Mouse (Mus musculus) MEL (cell line): ENCODE measurements around the gene Cip2a. TPM values are rescaled to one million over a fixed set of nuclear protein-coding genes. Genes with fewer than 3 reads are reported as not detected.

Experiments
- DNase-seq: peaks from one replicate; pipeline ENCODE4 v3.0.0; 2011; ENCODE audit warnings: low read depth, low spot score
- H3K27ac ChIP-seq: 2 replicates; pipeline ENCODE4 v1.5.1; 2012; ENCODE audit warnings: low read depth, mild to moderate bottlenecking, control low read depth, low read length, moderate library complexity; ENCODE audit not compliant: control insufficient read depth
- H3K27me3 ChIP-seq, 2 experiments: fragments of 150-350 bp in 1 of 2; sonication (generic) in 1 of 2; 2 replicates each; pipeline ENCODE4 v1.6.1; 2012; ENCODE audit warnings: low read length in 2 of 2, mild to moderate bottlenecking in 2 of 2, improper control_type of control experiment in 1 of 2, moderate library complexity in 1 of 2; ENCODE audit not compliant: insufficient read depth in 2 of 2, control insufficient read depth in 1 of 2
- H3K36me3 ChIP-seq, 2 experiments: 2 replicates each; pipeline ENCODE4 v1.6.1; 2012 to 2014; ENCODE audit warnings: low read length in 2 of 2, improper control_type of control experiment in 1 of 2, inconsistent platforms in 1 of 2, mild to moderate bottlenecking in 1 of 2; ENCODE audit not compliant: insufficient read depth in 2 of 2, control insufficient read depth in 1 of 2
- H3K4me1 ChIP-seq, 2 experiments: fragments of 150-350 bp in 1 of 2; sonication (generic) in 1 of 2; 2 replicates each; pipeline ENCODE4 v1.6.1; 2012; ENCODE audit warnings: low read length in 2 of 2, improper control_type of control experiment in 1 of 2, mild to moderate bottlenecking in 1 of 2; ENCODE audit not compliant: insufficient read depth in 2 of 2, control insufficient read depth in 1 of 2
- H3K4me3 ChIP-seq, 2 experiments: fragments of 150-350 bp in 1 of 2; sonication (generic) in 1 of 2; 2 replicates each; pipeline ENCODE4 v1.5.1; 2012; ENCODE audit warnings: low read depth in 2 of 2, low read length in 2 of 2, mild to moderate bottlenecking in 2 of 2, moderate library complexity in 2 of 2, control low read depth in 1 of 2, improper control_type of control experiment in 1 of 2; ENCODE audit not compliant: control insufficient read depth in 1 of 2, insufficient read depth in 1 of 2
- H3K79me2 ChIP-seq: 2 replicates; pipeline ENCODE4 v1.6.1; 2012; ENCODE audit warnings: mild to moderate bottlenecking, low read length, moderate library complexity; ENCODE audit not compliant: control insufficient read depth, poor library complexity, insufficient read depth
- H3K9ac ChIP-seq: 2 replicates; pipeline ENCODE4 v1.6.1; 2012; ENCODE audit warnings: low read depth, mild to moderate bottlenecking, control low read depth, low read length, moderate library complexity; ENCODE audit not compliant: control insufficient read depth, poor library complexity, severe bottlenecking
- H3K9me3 ChIP-seq: fragments of 150-350 bp; sonication (generic); replicated peaks from 2 replicates; pipeline ENCODE4 v1.6.1; 2012; ENCODE audit warnings: mild to moderate bottlenecking, low read length, improper control_type of control experiment, moderate library complexity; ENCODE audit not compliant: insufficient read depth
- CHD1 ChIP-seq: IDR thresholded peaks from 2 replicates; pipeline ENCODE4 v1.6.1; 2012; ENCODE audit warnings: low read depth, mild to moderate bottlenecking, inconsistent platforms, low read length, improper control_type of control experiment
- EP300 ChIP-seq, 2 experiments: IDR thresholded peaks; 2 replicates each; pipeline ENCODE4 v1.6.1; 2011; ENCODE audit warnings: improper control_type of control experiment in 2 of 2, low read length in 2 of 2, low read depth in 1 of 2, mild to moderate bottlenecking in 1 of 2
- KAT2A ChIP-seq: conservative IDR thresholded peaks from 2 replicates; pipeline ENCODE4 v1.6.1; 2012; ENCODE audit warnings: low read depth, low read length, improper control_type of control experiment, inconsistent platforms
- MAX ChIP-seq: IDR thresholded peaks from 2 replicates; pipeline ENCODE4 v1.6.1; 2011; ENCODE audit warnings: low read length, improper control_type of control experiment
- MAZ ChIP-seq: IDR thresholded peaks from 2 replicates; pipeline ENCODE4 v1.6.1; 2012; ENCODE audit warnings: low read depth, mild to moderate bottlenecking, inconsistent platforms, low read length, improper control_type of control experiment
- MXI1 ChIP-seq: IDR thresholded peaks from 2 replicates; pipeline ENCODE4 v1.6.1; 2011; ENCODE audit warnings: mild to moderate bottlenecking, low read depth, low read length, improper control_type of control experiment
- POLR2A ChIP-seq, 2 experiments: IDR thresholded peaks; 2 replicates each; pipeline ENCODE4 v1.6.1; 2011 to 2012; ENCODE audit warnings: low read length in 2 of 2, mild to moderate bottlenecking in 2 of 2, control low read depth in 1 of 2, improper control_type of control experiment in 1 of 2, low read depth in 1 of 2, moderate library complexity in 1 of 2; ENCODE audit not compliant: control insufficient read depth in 1 of 2, insufficient read depth in 1 of 2, poor library complexity in 1 of 2
- SIN3A ChIP-seq: IDR thresholded peaks from 2 replicates; pipeline ENCODE4 v1.6.1; 2012; ENCODE audit warnings: low read length, improper control_type of control experiment, inconsistent platforms
- TBP ChIP-seq: IDR thresholded peaks from 2 replicates; pipeline ENCODE4 v1.8.0; 2011; ENCODE audit warnings: low read depth, low read length, improper control_type of control experiment
- TCF12 ChIP-seq: IDR thresholded peaks from 2 replicates; pipeline ENCODE4 v1.6.1; 2014; ENCODE audit warnings: low read depth, mild to moderate bottlenecking, inconsistent platforms, low read length, improper control_type of control experiment, moderate library complexity
- USF1 ChIP-seq: IDR thresholded peaks from 2 replicates; pipeline ENCODE4 v1.6.1; 2014; ENCODE audit warnings: low read depth, mild to moderate bottlenecking, inconsistent platforms, low read length, improper control_type of control experiment, moderate library complexity
- ZC3H11A ChIP-seq: IDR thresholded peaks from 2 replicates; pipeline ENCODE4 v1.6.1; 2012; ENCODE audit warnings: low read depth, mild to moderate bottlenecking, inconsistent platforms, low read length, improper control_type of control experiment
- ZNF384 ChIP-seq: IDR thresholded peaks from 2 replicates; pipeline ENCODE4 v1.6.1; 2012; ENCODE audit warnings: low read depth, mild to moderate bottlenecking, inconsistent platforms, low read length, improper control_type of control experiment
- polyA plus RNA-seq, 2 experiments: library from polyadenylated mRNA; stranded (reverse) in 1 of 2; unstranded in 1 of 2; fragments of >175 nt in 1 of 2; fragments of >200 nt in 1 of 2; gene quantifications; 2 replicates each; pipeline versions ENCODE4 v1.2.1 to v1.2.4; 2012; ENCODE audit warnings: low replicate concordance in 2 of 2, low read depth in 1 of 2; ENCODE audit not compliant: insufficient read length in 2 of 2, insufficient read depth in 1 of 2, missing spikeins in 1 of 2
- total RNA-seq: library from RNA; depleted of rRNA; stranded (reverse); fragments of 300-350 nt; gene quantifications from 2 replicates; pipeline ENCODE4 v1.2.3, GENCODE M21; 2012

Gene Cip2a
- total and polyA plus RNA-seq, 3 experiments, result 22.4 to 52.6 TPM; not detected in 1

DNA sequence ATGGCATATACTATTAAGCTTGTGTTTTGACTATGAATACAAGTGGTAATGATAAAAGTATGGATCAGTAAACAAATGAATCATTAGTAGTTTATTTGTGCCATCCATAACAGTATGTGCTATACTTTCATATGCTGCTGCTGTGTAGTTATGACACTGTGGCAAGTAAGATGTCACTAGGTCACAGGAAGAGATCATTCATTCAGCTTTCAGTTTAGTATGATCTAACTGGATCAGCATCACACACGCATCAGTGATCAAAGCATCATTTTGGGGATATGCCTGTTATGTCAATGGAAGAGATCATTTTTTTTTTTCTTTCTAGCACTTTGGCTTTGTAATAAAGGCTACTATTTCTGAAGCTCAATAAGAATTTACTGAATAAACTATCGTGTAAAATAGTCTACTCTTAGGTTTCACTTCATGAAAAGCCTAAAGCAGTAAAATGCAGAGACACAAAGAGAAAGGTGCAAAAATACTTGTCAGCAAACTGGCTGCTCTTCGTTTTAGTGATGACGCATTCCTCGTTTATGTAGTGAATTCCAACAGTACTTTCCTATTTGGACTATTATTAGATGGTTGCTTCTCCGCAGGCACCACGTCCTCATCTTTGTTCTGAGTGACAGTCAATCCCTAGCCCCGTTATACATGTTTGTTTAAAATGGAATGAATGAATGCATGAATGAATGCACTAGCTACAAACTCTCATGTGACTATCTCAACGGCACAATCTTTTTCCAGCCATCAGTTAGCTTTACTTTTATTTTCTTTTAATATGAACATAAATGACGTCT is 1.4 kb upstream of the Cip2a start:
- Histone ChIP-seq H3K27me3 (no peaks in the 10 kb centered on the region), H3K27ac (no peak overlapping the region), H3K9me3 (no peaks in the 10 kb centered on the region)
- peak; percentile 5; the same call in 1 of the 2 replicates for TF ChIP-seq MXI1
- TF ChIP-seq EP300 (IDR thresholded peaks at IDR 0.05; ENCODE audit: low read depth in 1 of 2, low read length in 2 of 2), result 0 out of 4 replicates have a peak, but pooled peaks of 1 of the 2 experiments have one; percentile 3
- TF ChIP-seq KAT2A, result no peak
- TF ChIP-seq ZC3H11A, result no peak
- 0 out of 2 replicates have a peak, but pooled peaks have one; percentile 29 for TF ChIP-seq USF1
- TF ChIP-seq, all 39 proteins: peak for 3
- H3K79me2 ChIP-seq, result peaks cover 36% of the 10 kb centered on the region
- DNase-seq, result peak; percentile 55
- peaks cover 7 to 14% of the 10 kb centered on the region in 2 experiments; a peak in 3 of 4 replicates for H3K36me3 ChIP-seq
- H3K9ac ChIP-seq, result peak overlapping the region; percentile 93
- H3K4me3 ChIP-seq, result peak overlapping the region; percentile 85 to 92
- peaks cover 5 to 11% of the 10 kb centered on the region in 2 experiments for H3K4me1 ChIP-seq

DNA sequence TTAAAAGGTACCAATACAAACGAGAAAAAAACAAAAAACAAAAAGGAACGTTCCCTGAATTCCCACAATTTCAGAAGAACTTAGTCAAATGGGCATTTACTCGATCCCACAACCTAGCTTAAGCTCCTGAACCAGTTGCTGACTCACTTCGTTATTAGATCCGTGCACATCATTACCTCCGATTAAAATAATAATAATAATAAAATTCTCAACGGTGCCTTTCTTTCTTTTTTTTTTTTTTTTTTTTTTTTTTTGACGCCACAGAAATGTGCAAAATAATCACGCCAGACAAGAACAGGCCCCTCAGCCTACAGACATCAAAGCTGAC is 790 bp upstream of the Cip2a start:
- TF ChIP-seq CHD1 (0 out of 2 replicates have a peak, but pooled peaks have one; percentile 80), MAZ (0 out of 2 replicates have a peak, but pooled peaks have one; percentile 6), POLR2A (IDR thresholded peaks at IDR 0.05; ENCODE audit: control insufficient read depth in 1 of 2, insufficient read depth in 1 of 2, low read depth in 1 of 2, low read length in 2 of 2, poor library complexity in 1 of 2) (no peak), SIN3A (0 out of 2 replicates have a peak, but pooled peaks have one; percentile 20), ZNF384 (peak; percentile 65)
- Histone ChIP-seq H3K36me3 (peaks cover 11 to 14% of the 10 kb centered on the region in 2 experiments; a peak in 3 of 4 replicates), H3K27ac (peak overlapping the region; percentile 56), H3K4me1 (peaks cover 5 to 11% of the 10 kb centered on the region in 2 experiments), H3K4me3 (peak overlapping the region; percentile 85 to 92), H3K27me3 (no peaks in the 10 kb centered on the region), H3K9me3 (no peaks in the 10 kb centered on the region), H3K79me2 (peaks cover 36% of the 10 kb centered on the region), H3K9ac (peak overlapping the region; percentile 93)
- DNase-seq, result no peak

DNA sequence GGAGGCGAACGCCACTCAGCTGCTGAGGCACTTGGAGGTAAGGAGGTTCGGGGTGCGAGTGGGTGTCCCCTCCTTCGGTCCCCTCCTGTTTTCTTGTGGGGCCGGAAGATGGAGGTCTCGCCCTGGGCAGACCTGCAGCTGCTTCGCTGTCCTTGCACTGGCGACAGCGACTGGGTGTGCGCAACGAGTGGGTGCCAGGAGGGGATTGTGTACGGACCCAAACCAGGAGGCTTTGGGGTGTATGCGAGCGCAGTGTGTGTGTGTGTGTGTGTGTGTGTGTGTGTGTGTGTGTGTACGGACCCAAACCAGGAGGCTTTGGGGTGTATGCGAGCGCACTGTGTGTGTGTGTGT is 333 bp downstream of the Cip2a start:
- Histone ChIP-seq H3K79me2 (peaks cover 36% of the 10 kb centered on the region), H3K9me3 (no peaks in the 10 kb centered on the region), H3K36me3 (peaks cover 14 to 17% of the 10 kb centered on the region in 2 experiments; a peak in 3 of 4 replicates), H3K4me1 (peaks cover 5 to 11% of the 10 kb centered on the region in 2 experiments), H3K27ac (peak overlapping the region; percentile 66), H3K4me3 (peak overlapping the region; percentile 85 to 92), H3K9ac (peak overlapping the region; percentile 93), H3K27me3 (no peaks in the 10 kb centered on the region)
- TF ChIP-seq TBP, result peak; percentile 38; the same call in 1 of the 2 replicates
- no peak for TF ChIP-seq MAZ
- TF ChIP-seq TCF12, result 0 out of 2 replicates have a peak, but pooled peaks have one; percentile 2
- TF ChIP-seq MAX, result no peak
- no peak for TF ChIP-seq SIN3A
- no peak for TF ChIP-seq CHD1
- 0 out of 2 replicates have a peak, but pooled peaks have one; percentile 6 for TF ChIP-seq MXI1
- DNase-seq, result no peak
